Mouse (Mus musculus): ENCODE data around the gene Eaf1.
A peak's percentile ranks its signal among the peaks of the same experiment; 100 is the strongest.

DNA sequence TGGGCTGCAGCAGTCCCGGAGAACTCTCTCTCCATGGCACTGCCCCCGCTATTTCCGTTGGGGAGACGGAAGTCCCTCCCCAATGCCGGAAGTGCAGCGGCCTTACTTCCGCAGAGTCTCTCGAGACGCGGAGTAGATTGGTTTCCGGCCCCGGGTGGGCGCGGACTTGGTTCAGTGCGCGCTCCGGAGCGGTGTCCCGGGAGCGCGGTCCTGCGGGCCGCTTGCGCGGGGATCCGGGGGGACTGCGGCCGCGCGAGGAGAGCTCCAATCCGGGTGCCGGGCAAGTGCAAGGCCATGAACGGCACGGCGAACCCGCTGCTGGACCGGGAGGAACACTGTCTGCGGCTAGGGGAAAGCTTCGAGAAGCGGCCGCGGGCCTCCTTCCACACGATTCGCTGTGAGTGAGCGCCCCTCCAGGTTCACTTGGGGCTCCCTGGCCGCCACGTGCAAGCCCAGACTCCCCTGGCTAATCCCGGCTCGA lies 816 bp downstream of the Eaf1 start, which contains the start of gene Mettl6:
- TF ChIP-seq EP300 (optimal IDR thresholded peaks at IDR 0.05) (no peak), CTCF (IDR thresholded peaks at IDR 0.05; ENCODE audit: low read depth) (peak; percentile 27; the same call in 1 of the 2 replicates)
